Mouse (Mus musculus) layer of hippocampus, postnatal 36 days (tissue): ENCODE measurements around the gene Phka2. TPM values are rescaled to one million over a fixed set of nuclear protein-coding genes. Genes with fewer than 3 reads are reported as not detected.

ENCODE experiments used
- DNase-seq, 2 experiments: peaks; one replicate each; pipeline ENCODE4 v3.0.0; 2022
- total RNA-seq, 2 experiments: library from RNA; stranded (reverse); gene quantifications; 2 replicates each; pipeline ENCODE4 v1.2.3; 2021

Gene Phka2
- total RNA-seq, 2 experiments from 2014 or later: 26.2 to 33.0 TPM

DNA sequence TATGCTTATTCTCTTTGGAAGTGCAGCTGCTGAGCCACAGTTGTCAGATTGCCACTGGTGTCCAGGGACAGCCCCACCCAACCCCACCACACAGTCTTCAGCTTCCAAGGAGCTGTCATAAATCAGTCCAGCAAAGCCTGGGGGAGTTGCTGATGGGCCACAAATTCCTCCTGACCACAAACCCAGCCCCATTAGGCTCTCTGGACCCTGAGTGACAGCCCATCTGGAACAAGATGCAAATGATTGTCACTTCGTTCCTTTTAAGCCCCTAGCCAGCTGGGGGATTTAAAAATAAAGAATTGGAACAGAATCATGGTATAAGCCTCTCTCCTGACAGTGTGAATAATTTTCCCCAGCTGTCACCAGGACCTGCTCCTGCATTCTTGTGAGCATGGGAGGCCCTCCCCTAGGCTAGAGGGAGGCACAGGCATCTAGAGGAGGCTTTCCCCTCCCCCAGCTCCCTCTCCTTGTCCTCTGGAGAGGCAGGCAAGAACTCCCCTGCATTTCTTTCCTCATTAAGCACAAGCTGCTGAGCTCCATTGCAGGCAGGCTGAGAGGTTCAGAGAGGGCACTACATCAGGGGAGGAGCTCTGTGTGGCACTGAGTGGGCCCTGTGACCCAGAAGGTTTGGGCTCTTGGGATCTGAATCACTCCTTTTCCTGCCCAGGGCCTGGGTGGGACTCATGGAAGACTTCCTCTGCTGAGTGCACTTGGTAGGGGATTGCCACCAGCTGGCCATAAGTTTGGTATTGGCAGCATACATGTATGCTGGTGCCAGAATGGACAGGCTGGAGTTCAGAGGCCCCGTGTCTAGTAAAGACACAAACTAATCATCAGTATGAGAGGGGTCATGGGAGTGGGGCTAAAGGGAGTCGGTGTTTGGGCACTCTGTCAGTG is 96.8 kb downstream of the Phka2 start:
- DNase-seq: no peak

DNA sequence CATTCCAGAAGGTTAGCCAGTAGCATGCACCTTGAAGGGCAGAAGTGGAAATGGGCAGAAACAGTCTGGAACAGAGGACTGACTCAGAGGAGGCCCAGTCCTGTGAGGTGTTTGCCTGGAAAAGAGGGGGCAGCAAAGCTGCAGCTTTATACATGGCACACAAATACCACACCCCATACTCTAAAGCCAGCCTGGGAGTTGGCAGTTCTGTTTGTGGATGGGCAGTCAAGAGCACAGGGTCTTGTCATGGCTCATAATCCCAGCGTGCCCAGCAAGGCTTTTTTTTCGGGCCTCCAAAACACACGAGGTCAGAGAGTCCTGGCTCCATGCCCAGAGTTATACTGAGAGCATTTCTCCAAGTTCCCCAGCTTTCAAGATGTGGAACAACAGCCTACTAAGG is 99.1 kb downstream of the Phka2 start:
- DNase-seq: no peak

DNA sequence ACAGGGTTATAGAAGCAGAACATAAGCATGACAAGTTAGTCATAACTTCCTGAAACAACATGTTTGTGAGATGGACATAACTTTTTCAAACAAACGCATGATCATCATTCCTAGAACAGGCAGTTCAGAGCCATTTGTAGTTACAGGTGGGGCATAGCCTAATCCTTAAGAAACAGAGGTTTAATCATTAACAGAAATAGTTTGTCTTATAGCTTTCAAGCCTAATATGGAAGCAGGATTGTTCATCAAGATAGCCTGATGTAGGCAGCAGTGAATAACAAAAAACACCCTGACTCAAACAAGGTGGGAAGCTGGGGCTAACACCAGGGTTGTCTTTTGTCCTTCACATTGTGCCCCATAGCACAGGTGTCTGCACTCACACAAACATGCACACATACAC is 100.8 kb downstream of the Phka2 start:
- DNase-seq: no peak

DNA sequence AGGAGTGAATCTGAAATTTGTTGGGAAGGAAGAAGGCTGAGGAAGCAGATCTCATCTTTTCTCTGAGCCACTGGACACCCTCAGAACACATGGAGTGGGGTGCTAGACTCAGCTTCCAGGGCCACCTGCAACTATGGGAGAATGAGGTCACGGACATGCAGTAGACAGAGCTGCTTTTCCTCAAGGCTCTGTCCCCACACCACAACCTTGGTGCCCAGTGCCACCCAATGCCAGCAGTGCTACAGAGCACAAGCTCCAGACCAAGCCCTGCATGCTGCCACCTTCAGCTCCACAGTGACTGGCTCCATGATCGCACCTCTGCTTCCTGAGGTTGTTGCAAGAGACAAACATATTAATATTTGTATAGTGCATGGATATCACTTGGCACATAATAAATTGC is 101.3 kb downstream of the Phka2 start:
- DNase-seq: no peak

DNA sequence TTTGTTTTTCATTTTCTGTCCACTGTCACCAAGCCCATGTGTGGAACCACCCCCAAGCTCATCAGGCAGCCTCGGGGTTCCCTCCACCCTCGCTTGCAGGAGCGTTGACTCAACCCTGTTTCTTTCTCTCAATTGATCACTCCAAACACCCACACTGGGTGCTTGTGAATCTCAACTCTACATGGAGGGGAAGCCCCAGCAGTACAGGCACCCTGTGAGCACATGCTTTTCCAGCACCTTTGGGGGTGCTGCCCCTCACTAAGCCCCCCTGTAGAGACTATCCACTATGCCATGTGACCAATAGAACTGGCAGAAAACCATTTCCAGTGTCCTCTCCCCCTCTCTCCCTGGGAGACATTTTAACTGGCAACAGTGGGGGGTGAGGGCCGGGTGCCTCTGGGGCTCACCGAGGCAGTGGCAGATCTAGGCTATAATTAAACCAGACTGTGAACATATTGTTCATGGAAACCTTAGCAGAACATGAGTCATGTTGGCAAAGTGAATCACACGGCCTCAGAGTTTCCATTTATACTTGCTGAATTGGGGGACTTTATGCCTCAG is 102.1 kb downstream of the Phka2 start:
- no peak for DNase-seq

DNA sequence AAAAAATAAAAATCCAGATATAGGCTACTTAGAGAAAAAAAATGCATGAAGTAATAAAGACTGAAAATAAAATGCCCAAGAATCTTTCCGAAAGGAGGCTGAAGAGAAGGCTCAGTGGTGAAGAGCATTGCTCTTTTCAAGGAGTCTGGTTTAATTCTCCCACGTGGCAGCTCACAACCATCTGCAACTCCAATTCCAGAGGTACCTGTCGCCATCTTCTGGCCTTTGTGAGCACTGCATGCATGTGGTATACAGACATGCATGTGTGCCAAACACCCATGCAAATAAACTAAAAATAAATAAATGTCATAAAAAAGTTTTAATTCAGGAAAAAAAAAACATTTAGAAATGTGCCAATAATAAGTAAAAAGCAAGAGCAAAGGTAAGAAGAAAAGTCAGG is 107.9 kb downstream of the Phka2 start:
- DNase-seq: no peak

DNA sequence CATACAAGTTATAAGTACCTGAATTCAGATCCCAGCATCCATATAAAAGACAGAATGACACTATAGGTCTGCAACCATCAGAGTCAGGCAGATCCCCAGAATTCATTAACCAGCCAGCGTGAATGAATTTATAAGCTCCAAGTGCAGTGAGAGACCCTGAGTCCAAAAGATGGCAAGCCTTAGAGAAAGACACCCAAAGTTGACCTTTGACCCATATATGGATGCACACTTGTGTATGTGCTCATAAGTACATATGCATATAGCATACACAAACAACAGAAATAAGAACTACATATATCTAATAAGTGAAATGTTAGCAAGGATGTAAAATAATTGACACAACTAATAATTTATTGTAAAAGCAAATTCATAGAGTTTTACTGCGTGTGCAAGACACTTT is 108.5 kb downstream of the Phka2 start:
- DNase-seq: no peak

DNA sequence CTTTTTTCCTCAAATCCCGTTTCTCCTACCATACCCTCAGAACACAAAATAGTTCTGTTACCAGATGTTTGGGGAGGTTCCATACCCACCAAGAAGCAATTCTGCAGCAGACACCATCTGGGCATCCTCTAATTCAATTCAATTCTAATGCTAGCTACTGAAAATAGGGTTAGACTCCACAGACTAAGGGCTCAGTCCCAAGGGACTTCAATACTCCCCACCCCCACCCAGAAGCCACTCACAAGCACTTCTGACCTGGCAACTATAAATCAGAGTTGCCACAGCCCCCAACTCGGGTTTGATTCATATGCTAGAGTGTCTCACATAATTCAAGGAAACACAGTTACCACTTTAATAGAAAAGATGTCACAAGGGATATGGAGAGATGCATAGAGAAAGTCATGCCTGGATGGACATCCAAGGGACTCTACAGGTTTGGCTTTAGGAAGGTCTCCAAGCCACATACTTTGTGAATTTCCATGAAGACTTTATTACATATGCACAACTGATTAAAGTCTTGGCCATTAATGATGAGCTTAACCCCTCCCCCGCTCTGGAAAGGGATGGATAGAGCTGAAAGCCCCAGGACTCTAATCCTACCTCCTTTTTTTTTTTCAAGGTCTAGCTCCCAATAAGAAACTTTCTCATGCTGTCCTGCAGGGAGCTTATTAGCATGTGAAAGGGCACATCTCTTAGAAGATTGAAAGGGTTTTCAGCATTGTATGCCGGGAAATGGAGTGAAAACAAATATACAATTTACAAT is 109.1 kb downstream of the Phka2 start:
- no peak for DNase-seq

Other genes with a start within 250 kb of the Phka2 start
- 1 to 10 TPM in 1 of 2 experiments, under 1 TPM in 1; 0.67 to 1.0 TPM for gene Adgrg2, start 111.5 kb upstream of the Phka2 start, total RNA-seq
- under 1 TPM; 0.40 to 0.50 TPM for gene Ppef1, start 233.6 kb downstream of the Phka2 start, total RNA-seq